Mouse (Mus musculus) heart, adult 2 months (tissue): ENCODE data around the gene Pnlip. TPM values are rescaled to one million over a fixed set of nuclear protein-coding genes. Genes with fewer than 3 reads are reported as not detected.

Experiments used
- DNase-seq, 2 experiments: peaks; one replicate each; pipeline ENCODE4 v3.0.0; 2021
- H3K27ac ChIP-seq: fragments of 200-600 bp; 2 replicates; pipeline ENCODE4 v1.8.1; 2022
- H3K27me3 ChIP-seq: fragments of 200-500 bp; 2 replicates; pipeline ENCODE4 v1.6.1; 2012; ENCODE audit warnings: mild to moderate bottlenecking, low read length, inconsistent platforms, mixed read lengths; ENCODE audit not compliant: control insufficient read depth, insufficient read depth
- H3K36me3 ChIP-seq: fragments of 200-500 bp; 2 replicates; pipeline ENCODE4 v1.6.1; 2012; ENCODE audit warnings: low read length, inconsistent platforms; ENCODE audit not compliant: control insufficient read depth, insufficient read depth
- H3K4me1 ChIP-seq: fragments of 200-500 bp; 2 replicates; pipeline ENCODE4 v1.6.1; 2011; ENCODE audit warnings: low read length; ENCODE audit not compliant: control insufficient read depth, insufficient read depth
- H3K4me3 ChIP-seq: fragments of 200-600 bp; 2 replicates; pipeline ENCODE4 v1.8.1; 2022
- H3K79me2 ChIP-seq: fragments of 200-500 bp; replicated peaks from 2 replicates; pipeline ENCODE4 v1.6.1; 2012; ENCODE audit warnings: mild to moderate bottlenecking, inconsistent platforms, low read length, moderate library complexity, mixed read lengths; ENCODE audit not compliant: control insufficient read depth, insufficient read depth
- H3K9ac ChIP-seq: fragments of 200-500 bp; 2 replicates; pipeline ENCODE4 v1.6.1; 2012; ENCODE audit warnings: low read depth, mild to moderate bottlenecking, control low read depth, inconsistent platforms, low read length, mixed read lengths
- CTCF ChIP-seq: fragments of 200-600 bp; IDR thresholded peaks from 2 replicates; pipeline ENCODE4 v1.8.1; 2022; ENCODE audit warnings: antibody characterized with exemption, mild to moderate bottlenecking, moderate library complexity
- EP300 ChIP-seq: fragments of 200-500 bp; IDR thresholded peaks from 2 replicates; pipeline ENCODE4 v1.6.1; 2011; ENCODE audit warnings: low read depth, low read length, control low read depth; ENCODE audit not compliant: insufficient read depth
- POLR2A ChIP-seq: fragments of 200-500 bp; IDR thresholded peaks from 2 replicates; pipeline ENCODE4 v1.6.1; 2011; ENCODE audit warnings: mild to moderate bottlenecking, low read depth, low read length, control low read depth; ENCODE audit not compliant: insufficient read depth
- WGBS: fragments of 180-500 bp; shearing (Covaris S2); methylation state at CpG from one replicate; pipeline ENCODE4 v1.1.7; 2018; 5-methylcytosine and 5-hydroxymethylcytosine counted together
- intact Hi-C: fragments of 180-260 bp; cut with DNase I; formaldehyde crosslinking; loops from one replicate; pipeline ENCODE4 v1.15.1; 2025
- polyA plus RNA-seq: library from polyadenylated mRNA; depleted of rRNA; stranded (reverse); fragments of >200 nt; gene quantifications from 2 replicates; pipeline ENCODE4 v1.2.3, GENCODE M21; 2012
- total RNA-seq, 2 experiments: library from RNA; stranded (reverse); gene quantifications; 2 replicates each; pipeline ENCODE4 v1.2.3; 2021

Gene Pnlip
- total and polyA plus RNA-seq, 3 experiments, result not detected

DNA sequence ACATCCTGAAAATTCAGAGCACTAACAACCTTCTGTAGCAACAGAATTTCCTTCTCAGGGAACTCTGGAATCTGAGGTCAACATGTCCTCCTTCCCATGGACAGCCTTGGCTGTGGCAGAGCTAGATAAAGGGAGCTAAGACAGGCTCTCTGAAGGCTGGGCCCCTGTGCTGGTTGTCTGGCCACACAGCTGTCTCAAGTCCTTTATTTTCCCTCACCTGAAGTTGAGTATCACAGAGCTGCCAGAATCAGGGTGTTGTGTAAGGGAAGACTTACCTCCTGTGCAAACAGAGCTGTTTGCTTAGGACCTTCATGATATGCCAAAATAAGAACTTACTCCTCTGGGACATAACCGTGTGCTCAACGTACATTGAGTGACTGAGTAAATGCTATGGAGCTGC is 43.9 kb downstream of the Pnlip start:
- Histone ChIP-seq H3K36me3 (no peaks in the 10 kb centered on the region), H3K9ac (no peak overlapping the region), H3K4me3 (no peak overlapping the region), H3K4me1 (no peaks in the 10 kb centered on the region), H3K27ac (no peak overlapping the region), H3K27me3 (no peaks in the 10 kb centered on the region), H3K79me2 (no peaks in the 10 kb centered on the region)
- intact Hi-C loops, result no loop called here
- WGBS, result 63% methylated on average over 2 of the region's 2 CpGs
- DNase-seq, result no peak
- TF ChIP-seq POLR2A (no peak), CTCF (no peak), EP300 (no peak)

DNA sequence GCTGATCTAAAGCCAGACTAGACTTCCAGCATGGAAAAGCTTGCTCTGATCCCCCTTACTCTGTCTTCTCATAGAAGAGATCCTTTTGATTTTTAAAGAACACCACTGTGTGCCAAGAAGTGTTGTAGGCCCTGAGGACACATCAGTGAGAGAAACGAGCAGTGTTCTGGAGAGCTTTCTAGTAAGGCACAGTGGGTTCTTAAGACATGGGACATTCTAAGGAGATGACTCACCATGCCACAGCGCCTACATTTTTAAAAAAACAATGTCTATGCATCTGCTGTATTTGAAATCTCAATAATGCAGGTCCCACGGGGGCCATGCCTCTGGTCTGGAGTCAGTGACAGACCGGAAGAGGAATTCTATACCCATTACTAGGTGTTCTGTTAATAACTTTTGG is 52.3 kb downstream of the Pnlip start:
- Histone ChIP-seq H3K9ac (no peak overlapping the region), H3K4me3 (no peak overlapping the region), H3K36me3 (no peaks in the 10 kb centered on the region), H3K79me2 (no peaks in the 10 kb centered on the region), H3K27me3 (no peaks in the 10 kb centered on the region), H3K4me1 (no peaks in the 10 kb centered on the region; the same call in 1 of the 2 replicates), H3K27ac (no peak overlapping the region)
- DNase-seq, result no peak
- TF ChIP-seq CTCF (no peak), POLR2A (no peak), EP300 (no peak)
- 49% methylated on average over 4 of the region's 4 CpGs for WGBS
- intact Hi-C loops, result no loop called here

DNA sequence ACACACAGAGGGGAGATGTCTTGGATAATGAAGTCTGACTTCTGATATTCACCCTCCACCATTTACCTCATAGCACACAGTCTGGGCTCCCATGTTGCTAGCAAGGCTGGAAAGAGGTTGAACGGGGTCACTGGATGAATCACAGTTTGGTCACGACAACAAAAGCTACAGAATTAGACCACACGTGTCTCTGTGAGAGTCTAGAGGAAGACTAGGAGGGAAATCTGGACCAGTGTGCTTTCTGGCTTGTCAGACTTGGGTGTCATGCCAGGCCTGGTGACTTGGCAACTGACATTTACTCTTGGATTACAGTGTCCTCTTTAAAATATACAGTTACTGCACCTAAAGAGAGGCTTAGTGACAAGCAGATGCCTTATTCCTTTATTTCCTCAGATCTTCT is 56.3 kb downstream of the Pnlip start:
- H3K4me1 ChIP-seq, result no peaks in the 10 kb centered on the region; the same call in 1 of the 2 replicates
- no peak for TF ChIP-seq EP300
- H3K27me3 ChIP-seq, result no peaks in the 10 kb centered on the region
- H3K4me3 ChIP-seq, result no peak overlapping the region
- no peak overlapping the region for H3K27ac ChIP-seq
- peak in 1 of 2 experiments; percentile 21 for DNase-seq
- intact Hi-C loops, result no loop called here
- no peak overlapping the region for H3K9ac ChIP-seq
- WGBS, result 47% methylated on average over 3 of the region's 3 CpGs
- no peaks in the 10 kb centered on the region for H3K79me2 ChIP-seq
- H3K36me3 ChIP-seq, result no peaks in the 10 kb centered on the region

DNA sequence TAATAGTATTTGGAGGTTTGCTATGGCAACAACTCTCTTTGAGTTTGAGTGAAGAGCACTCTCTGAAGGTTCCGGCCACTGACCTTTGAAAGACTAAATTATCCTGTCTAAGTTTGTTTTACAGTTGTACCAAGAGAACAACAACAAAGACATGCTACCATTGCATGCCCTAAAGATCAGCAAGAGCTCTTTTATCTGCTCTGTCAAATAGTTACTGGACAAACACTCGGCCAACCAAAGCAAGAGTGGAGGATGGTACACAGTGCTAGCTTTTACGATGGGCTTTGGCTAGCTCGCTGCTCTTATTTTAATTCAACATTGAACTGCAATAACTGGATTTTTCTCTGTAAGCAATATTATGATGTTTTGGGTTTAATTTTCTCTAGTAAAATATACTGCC is 65.6 kb downstream of the Pnlip start:
- DNase-seq, result no peak
- no peak for TF ChIP-seq POLR2A
- no peak for TF ChIP-seq CTCF
- TF ChIP-seq EP300, result no peak
- H3K9ac ChIP-seq, result no peak overlapping the region
- no peaks in the 10 kb centered on the region for H3K79me2 ChIP-seq
- 75% methylated on average over 4 of the region's 4 CpGs for WGBS
- H3K36me3 ChIP-seq, result no peaks in the 10 kb centered on the region
- no peak overlapping the region for H3K27ac ChIP-seq
- H3K4me3 ChIP-seq, result no peak overlapping the region
- no peaks in the 10 kb centered on the region for H3K27me3 ChIP-seq
- H3K4me1 ChIP-seq, result no peaks in the 10 kb centered on the region
- intact Hi-C loops, result no loop called here

DNA sequence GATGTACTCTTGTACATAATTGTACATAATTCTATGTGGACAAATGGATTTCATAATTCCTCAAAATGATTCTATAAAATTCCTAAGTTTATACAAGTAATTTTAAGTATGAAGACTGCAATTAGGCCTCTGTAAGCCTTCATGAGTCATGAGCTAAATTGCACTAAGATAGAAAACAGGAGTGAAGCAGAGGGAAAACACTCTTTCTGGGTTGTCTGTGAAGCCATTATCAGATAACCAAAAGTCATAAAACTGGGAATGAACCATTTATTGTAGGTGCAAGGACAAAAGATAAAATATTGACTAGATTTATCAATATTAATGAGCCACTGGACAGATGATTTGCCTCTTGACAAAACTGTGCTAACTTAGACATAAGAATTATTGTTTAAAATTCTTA is 68.1 kb downstream of the Pnlip start:
- H3K9ac ChIP-seq, result no peak overlapping the region
- H3K27ac ChIP-seq, result no peak overlapping the region
- DNase-seq, result no peak
- no peaks in the 10 kb centered on the region for H3K79me2 ChIP-seq
- H3K4me3 ChIP-seq, result no peak overlapping the region
- no peaks in the 10 kb centered on the region for H3K4me1 ChIP-seq
- no peaks in the 10 kb centered on the region for H3K27me3 ChIP-seq
- intact Hi-C loops, result no loop called here
- TF ChIP-seq EP300, result no peak
- H3K36me3 ChIP-seq, result no peaks in the 10 kb centered on the region

DNA sequence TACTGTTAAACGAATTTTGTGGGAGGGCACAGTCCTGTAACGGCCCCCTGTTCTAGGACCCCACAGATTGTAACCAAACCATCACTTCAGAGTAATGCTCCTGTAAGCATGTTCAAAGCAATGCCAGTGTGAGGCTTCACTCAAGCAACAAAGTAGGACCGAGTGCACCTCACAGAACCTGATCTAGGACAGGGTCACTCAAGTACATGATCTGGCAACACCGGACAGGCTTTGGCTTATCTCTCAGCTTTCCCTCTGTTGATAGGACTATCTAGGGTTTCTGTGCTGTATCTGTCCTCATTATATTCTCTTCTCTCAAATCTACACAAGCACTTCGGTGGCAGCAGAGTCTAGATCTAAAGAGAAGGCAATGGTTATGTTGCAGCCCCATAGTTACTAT is 74.3 kb downstream of the Pnlip start:
- Histone ChIP-seq H3K9ac (no peak overlapping the region), H3K4me3 (no peak overlapping the region), H3K27me3 (no peaks in the 10 kb centered on the region), H3K79me2 (no peaks in the 10 kb centered on the region), H3K4me1 (peaks cover 1% of the 10 kb centered on the region; the same call in 1 of the 2 replicates), H3K27ac (no peak overlapping the region), H3K36me3 (no peaks in the 10 kb centered on the region)
- 66% methylated on average over 5 of the region's 5 CpGs for WGBS
- TF ChIP-seq CTCF, result no peak
- no peak for TF ChIP-seq EP300
- no peak for TF ChIP-seq POLR2A
- intact Hi-C loops, result no loop called here
- no peak for DNase-seq

DNA sequence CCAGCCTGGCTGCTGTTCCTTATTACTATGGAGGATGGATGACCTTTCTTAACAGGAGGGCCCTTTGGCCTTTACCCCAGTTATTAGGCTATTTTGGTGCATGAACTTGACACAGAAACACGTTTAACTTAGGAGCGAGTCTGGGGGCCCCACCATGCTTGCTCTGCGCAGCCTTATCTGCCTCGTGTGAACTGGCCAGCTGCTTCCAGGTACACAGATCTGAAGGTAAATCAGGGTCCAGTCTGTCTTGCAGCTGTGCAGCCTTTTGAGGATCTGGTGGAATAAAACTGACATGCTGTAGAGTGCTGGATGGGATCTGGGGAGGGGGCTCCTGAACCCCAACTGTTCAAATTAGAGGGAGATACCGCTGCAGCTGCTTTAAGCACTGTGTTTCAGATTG is 75.5 kb downstream of the Pnlip start:
- no peak for DNase-seq
- 71% methylated on average over 5 of the region's 5 CpGs for WGBS
- no peaks in the 10 kb centered on the region for H3K79me2 ChIP-seq
- intact Hi-C loops, result no loop called here
- H3K36me3 ChIP-seq, result no peaks in the 10 kb centered on the region
- peaks cover 1% of the 10 kb centered on the region; the same call in 1 of the 2 replicates for H3K4me1 ChIP-seq
- no peak for TF ChIP-seq CTCF
- TF ChIP-seq EP300, result no peak
- no peak for TF ChIP-seq POLR2A
- H3K27ac ChIP-seq, result no peak overlapping the region
- no peak overlapping the region for H3K4me3 ChIP-seq
- H3K9ac ChIP-seq, result no peak overlapping the region
- H3K27me3 ChIP-seq, result no peaks in the 10 kb centered on the region
